Mouse (Mus musculus): ENCODE measurements around the gene Rab11fip4.
A peak's percentile ranks its signal among the peaks of the same experiment; 100 is the strongest.

Gene Rab11fip4

GRCm38 (mm10) chr11:79615871-79616270, 24.9 kb downstream of the Rab11fip4 start:
- DNase-seq, result no peak

- no peak for DNase-seq
Measured at GRCm38 (mm10) chr11:79617991-79618390, 27.0 kb downstream of the Rab11fip4 start.

GRCm38 (mm10) chr11:79623029-79623428, 32.0 kb downstream of the Rab11fip4 start:
- no peak for DNase-seq

GRCm38 (mm10) chr11:79624801-79625302, 33.8 kb downstream of the Rab11fip4 start:
- peak; percentile 80 to 84 for DNase-seq

- DNase-seq, result no peak
Measured at GRCm38 (mm10) chr11:79628716-79629115, 37.7 kb downstream of the Rab11fip4 start.

GRCm38 (mm10) chr11:79629752-79630374, 38.9 kb downstream of the Rab11fip4 start:
- no peak for DNase-seq

GRCm38 (mm10) chr11:79630521-79630920, 39.5 kb downstream of the Rab11fip4 start:
- no peak for DNase-seq

GRCm38 (mm10) chr11:79633366-79633765, 42.4 kb downstream of the Rab11fip4 start:
- DNase-seq, result no peak

- DNase-seq, result no peak
Measured at GRCm38 (mm10) chr11:79635661-79636449, 44.8 kb downstream of the Rab11fip4 start.

GRCm38 (mm10) chr11:79636481-79636880, 45.5 kb downstream of the Rab11fip4 start:
- no peak for DNase-seq

- DNase-seq, result no peak
Measured at GRCm38 (mm10) chr11:79638691-79639090, 47.7 kb downstream of the Rab11fip4 start.

- no peak for DNase-seq
Measured at GRCm38 (mm10) chr11:79640940-79641733, 50.1 kb downstream of the Rab11fip4 start.

GRCm38 (mm10) chr11:79643730-79644129, 52.7 kb downstream of the Rab11fip4 start:
- no peak for DNase-seq

- no peak for DNase-seq
Measured at GRCm38 (mm10) chr11:79644717-79645191, 53.7 kb downstream of the Rab11fip4 start.

- DNase-seq, result no peak
Measured at GRCm38 (mm10) chr11:79646026-79646425, 55.0 kb downstream of the Rab11fip4 start.

- no peak for DNase-seq
Measured at GRCm38 (mm10) chr11:79646467-79647070, 55.6 kb downstream of the Rab11fip4 start.

- peak in 1 of 2 experiments; percentile 35 for DNase-seq
Measured at GRCm38 (mm10) chr11:79647071-79647501, 56.1 kb downstream of the Rab11fip4 start.

- peak in 1 of 2 experiments; percentile 29 for DNase-seq
Measured at GRCm38 (mm10) chr11:79650359-79650835, 59.4 kb downstream of the Rab11fip4 start.

GRCm38 (mm10) chr11:79652257-79652656, 61.2 kb downstream of the Rab11fip4 start:
- no peak for DNase-seq

GRCm38 (mm10) chr11:79652921-79653575, 62.0 kb downstream of the Rab11fip4 start:
- no peak for DNase-seq

GRCm38 (mm10) chr11:79654407-79654831, 63.4 kb downstream of the Rab11fip4 start:
- no peak for DNase-seq

GRCm38 (mm10) chr11:79655592-79655991, 64.6 kb downstream of the Rab11fip4 start:
- no peak for DNase-seq

Data from cerebellum, postnatal 36 days (tissue).